Mouse (Mus musculus) activated CD4-positive, CD25-positive, alpha-beta regulatory T cell, adult 4 months (primary cell): ENCODE measurements at regions not wholly inside any gene's neighbourhood (a gene's known extent, or its start where the extent isn't known, plus 50 kb on each side); places are given as distances from the start of the nearest gene placed in this dataset.

ENCODE experiments used
- ATAC-seq: one replicate; pipeline ENCODE4 v1.8.0; 2017

DNA sequence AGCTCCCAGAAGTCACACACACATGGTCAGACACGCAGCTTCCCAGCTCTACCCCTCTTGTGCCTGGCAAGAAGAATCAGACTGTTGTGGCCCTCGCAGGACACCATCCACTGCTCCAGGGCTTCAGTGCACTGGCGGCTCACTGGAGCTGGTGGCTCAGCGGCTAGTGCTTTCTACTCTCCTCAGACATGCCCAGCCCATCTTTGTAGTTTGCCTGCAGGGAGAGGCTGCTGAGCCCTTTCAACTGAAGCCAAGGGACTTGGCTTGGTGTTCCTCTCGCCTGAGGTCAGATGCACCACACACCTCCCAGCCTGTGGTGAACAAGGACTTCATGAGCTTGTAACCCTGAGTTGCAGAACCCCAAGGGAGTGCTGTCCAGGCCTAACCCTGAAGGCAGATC is 249.8 kb downstream of the Tle3 start:
- no peak for ATAC-seq

- no peak for ATAC-seq
These were observed 248.6 kb downstream of the Tle3 start for GRCm38 (mm10) chr9:61620786-61621185.

GRCm38 (mm10) chr9:61620105-61620504 is 247.9 kb downstream of the Tle3 start:
- no peak for ATAC-seq

- ATAC-seq: no peak
These were observed 246.5 kb downstream of the Tle3 start for GRCm38 (mm10) chr9:61618510-61619249.

- no peak for ATAC-seq
These were observed 245.8 kb downstream of the Tle3 start for GRCm38 (mm10) chr9:61617979-61618378.

- ATAC-seq: no peak
These were observed 243.4 kb downstream of the Tle3 start for GRCm38 (mm10) chr9:61615556-61615955.

DNA sequence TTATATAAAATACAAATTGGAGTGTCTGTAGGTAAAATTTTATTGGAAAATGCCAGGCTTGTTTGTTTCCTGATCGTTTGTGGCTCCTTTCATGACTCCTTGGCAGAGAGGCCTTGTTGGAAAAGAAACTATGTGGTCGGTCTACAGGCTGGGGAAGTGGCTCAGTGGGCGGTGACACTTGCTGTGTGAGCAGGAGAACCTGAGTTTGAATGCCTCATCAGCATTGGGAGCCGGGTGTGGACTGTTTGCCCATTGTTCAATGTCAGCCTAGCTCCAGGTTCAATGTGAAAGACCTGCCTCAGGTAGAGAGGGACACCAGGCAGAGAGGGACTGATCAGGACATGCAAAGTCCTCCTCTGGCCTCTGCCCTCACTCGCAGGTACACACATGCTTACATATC is 235.4 kb downstream of the Tle3 start:
- no peak for ATAC-seq

DNA sequence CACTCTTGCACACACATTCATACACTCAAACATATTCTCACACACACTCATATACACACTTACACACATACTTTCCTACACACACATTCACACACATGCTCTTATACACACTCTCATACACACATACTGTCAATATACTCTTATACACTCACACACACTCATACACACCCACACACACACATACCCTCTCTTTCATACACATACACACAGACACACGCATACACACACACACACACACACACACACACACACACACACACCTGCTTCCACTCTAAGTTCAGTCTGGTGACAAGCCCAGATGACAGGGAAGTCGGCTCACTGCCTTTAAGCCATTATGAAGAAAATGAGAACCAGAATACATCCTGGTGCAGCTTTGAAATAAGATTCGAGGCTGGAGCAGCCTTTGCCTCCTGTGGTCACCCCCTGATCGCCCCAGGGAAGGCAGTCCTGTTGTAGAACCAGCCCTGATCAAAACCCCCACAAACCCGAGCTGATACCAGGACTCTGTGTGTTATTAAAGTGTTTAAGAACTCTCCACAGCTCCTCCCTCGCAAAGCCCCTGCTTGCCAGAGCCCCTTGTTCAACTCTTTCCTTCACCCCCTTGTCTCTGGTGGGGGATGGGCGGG is 230.3 kb downstream of the Tle3 start:
- no peak for ATAC-seq

- ATAC-seq: no peak
These were observed 229.7 kb downstream of the Tle3 start for GRCm38 (mm10) chr9:61601911-61602310.

GRCm38 (mm10) chr9:61597287-61597686 is 225.1 kb downstream of the Tle3 start:
- no peak for ATAC-seq

DNA sequence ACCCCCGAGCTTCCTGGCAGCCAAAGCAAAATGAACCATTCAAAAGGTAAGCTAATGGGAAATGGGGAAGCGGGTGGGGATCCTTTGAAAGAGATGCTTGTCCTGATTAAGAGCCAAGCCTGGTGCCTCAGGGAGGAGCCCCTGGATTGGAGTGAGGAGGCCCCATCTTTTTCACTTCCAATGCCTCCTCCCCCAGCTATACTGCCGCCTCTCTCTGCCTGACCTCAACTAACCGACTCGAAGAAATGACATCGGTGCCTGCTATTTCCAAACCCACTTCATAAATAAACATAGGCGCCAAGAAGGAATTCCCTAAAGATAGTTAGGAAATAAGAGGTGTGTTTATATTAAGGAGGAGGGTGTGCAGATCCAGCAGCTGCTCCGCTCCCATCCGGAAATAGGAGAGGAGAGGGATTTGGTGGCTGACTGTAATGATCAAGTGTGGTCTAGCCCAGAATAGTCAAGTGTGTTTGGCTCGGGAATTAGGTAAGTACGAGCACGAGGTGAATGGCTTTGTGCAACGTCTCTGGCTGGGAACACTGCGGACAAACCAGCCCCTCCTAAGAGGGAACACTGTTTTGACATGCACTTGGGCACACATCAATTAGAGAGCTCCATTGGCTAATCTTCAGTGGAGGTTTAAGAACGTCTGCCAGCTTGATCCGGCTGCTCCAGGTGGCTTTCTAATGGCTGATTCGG is 224.4 kb downstream of the Tle3 start:
- no peak for ATAC-seq

GRCm38 (mm10) chr9:61595170-61595967 is 223.2 kb downstream of the Tle3 start:
- no peak for ATAC-seq

DNA sequence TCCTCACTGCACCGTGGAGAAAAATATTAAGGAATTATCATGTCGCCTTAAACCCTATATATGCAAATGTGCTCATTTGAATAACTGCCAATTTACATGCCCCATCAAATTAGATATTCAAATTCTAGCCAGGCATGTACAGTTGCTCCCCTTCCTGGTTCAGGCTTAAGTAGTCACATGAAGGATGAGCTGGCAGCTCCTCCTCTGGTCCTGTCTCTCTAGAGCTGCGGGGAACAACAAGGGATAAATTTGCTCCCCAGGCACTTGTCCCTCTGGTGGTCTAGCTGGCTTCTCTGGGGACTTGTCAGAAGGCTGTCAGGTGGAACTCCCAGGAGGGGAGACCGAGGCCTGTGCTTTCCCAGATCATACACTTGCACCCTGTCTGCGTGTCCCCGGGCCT is 221.8 kb downstream of the Tle3 start:
- ATAC-seq: no peak

- no peak for ATAC-seq
These were observed 217.6 kb downstream of the Tle3 start for GRCm38 (mm10) chr9:61589727-61590299.

DNA sequence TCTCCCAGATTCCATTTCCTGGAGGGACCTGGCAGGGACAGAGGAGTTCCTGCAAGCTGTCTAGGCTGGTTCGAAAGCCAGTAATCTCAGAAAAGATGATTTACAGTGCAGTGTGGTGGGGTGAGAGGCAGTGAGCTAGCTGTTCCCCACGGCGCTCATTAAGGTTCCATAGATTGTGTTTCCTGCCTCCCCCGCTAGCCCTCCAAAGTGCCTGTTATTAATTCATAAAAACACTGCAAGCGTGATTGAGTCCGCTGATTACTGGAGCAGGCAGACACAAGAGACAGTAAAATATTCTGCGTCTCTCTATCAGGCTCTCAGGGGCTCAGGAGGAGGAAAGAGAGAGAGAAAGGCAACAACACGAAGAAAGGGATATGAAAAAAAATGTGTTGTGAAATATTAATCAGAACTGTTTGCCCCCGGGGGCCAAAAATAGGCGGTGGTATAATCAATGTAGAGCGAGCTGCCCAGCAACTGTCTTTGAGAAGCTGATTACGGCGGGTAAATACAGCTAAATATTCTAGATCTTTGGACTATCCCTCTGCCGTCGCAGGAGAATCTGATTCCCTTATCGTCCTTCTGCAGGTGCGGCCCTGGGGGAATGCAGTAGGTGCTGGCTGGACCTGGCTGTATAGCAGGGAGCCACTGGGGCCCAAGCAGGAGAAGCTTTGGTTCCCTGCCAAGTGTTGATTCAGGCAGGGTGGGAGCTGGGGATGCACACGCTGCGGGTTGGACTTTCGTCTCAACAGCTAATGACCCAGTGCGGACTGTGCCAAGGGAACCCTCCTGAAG is 211.3 kb downstream of the Tle3 start:
- ATAC-seq: no peak

GRCm38 (mm10) chr9:61581046-61581445 is 208.9 kb downstream of the Tle3 start:
- no peak for ATAC-seq

- no peak for ATAC-seq
These were observed 206.1 kb downstream of the Tle3 start for GRCm38 (mm10) chr9:61578255-61578654.

GRCm38 (mm10) chr9:61573634-61574359 is 201.6 kb downstream of the Tle3 start:
- ATAC-seq: no peak

DNA sequence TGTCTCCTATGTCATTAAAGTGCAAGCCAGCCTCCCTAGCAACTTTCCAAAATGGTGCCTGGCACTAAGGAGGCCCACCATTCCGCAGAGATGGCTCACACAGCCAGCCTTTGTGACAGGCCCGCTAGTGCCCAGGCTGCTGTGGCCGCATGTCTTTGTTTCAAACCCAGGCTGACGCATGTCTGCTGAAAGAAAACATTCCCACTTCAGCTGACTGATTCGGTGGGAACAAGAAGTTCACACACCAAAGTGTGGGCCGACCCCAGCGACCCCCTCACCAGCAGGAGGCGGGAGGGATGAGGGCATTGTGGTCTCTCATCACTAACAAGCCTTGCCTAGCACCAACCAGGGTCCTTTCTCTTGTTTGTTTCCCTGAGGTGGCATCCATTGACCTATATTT is 190.9 kb downstream of the Tle3 start:
- ATAC-seq: no peak

DNA sequence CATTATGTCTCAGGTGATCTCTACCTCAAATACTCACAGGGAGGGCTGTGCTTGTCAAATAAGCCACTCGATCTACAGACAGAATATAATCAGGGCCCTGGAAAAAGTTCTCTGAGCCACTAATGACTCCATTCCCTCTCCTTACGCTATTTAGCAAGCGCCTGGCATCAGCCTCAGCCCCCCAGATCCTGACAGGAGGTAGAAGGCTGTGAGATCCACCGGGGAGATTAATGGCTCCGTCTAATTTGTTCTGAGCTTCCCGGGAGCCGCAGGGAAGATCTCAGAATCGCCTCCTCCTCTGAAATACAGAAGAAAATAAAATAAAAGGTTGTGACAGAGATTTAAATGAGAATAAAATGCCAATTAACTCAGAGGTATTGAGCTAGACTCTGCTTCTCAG is 189.4 kb downstream of the Tle3 start:
- no peak for ATAC-seq

DNA sequence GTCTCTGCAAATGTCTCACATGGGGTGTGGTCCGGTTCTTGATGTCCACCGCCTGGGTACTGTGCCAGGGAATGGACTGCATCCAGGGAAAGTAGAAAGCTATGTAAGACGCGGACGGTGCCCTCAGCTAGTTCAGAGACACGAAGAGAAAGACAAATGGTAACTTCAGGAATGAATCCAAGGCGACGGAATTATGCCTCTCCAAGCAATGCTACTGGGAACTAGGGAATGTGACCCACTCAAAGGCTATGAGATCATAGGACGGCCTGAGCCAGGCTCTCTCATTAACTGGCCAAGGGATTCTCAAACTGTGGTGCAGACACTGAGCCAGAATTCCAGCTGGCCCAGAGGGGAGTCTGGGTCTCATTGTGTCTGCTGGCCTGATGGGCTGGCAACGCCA is 186.5 kb downstream of the Tle3 start:
- no peak for ATAC-seq
